Mouse (Mus musculus) CD4-positive, CD25-positive, alpha-beta regulatory T cell, adult 4 months (primary cell): ENCODE measurements around the gene Dnaja1. TPM values are rescaled to one million over a fixed set of nuclear protein-coding genes. Genes with fewer than 3 reads are reported as not detected.
A peak's percentile ranks its signal among the peaks of the same experiment; 100 is the strongest.

Experiments used
- ATAC-seq: one replicate; pipeline ENCODE4 v1.8.0; 2017
- polyA plus RNA-seq, 2 experiments: library from polyadenylated mRNA; unstranded; fragments of 100-300 nt; shearing (Covaris generic); gene quantifications; one replicate each; pipeline ENCODE4 v1.2.1; 2017

Dnaja1 gene
- polyA plus RNA-seq, 2 experiments from 2014 or later = 399 to 683 TPM

DNA sequence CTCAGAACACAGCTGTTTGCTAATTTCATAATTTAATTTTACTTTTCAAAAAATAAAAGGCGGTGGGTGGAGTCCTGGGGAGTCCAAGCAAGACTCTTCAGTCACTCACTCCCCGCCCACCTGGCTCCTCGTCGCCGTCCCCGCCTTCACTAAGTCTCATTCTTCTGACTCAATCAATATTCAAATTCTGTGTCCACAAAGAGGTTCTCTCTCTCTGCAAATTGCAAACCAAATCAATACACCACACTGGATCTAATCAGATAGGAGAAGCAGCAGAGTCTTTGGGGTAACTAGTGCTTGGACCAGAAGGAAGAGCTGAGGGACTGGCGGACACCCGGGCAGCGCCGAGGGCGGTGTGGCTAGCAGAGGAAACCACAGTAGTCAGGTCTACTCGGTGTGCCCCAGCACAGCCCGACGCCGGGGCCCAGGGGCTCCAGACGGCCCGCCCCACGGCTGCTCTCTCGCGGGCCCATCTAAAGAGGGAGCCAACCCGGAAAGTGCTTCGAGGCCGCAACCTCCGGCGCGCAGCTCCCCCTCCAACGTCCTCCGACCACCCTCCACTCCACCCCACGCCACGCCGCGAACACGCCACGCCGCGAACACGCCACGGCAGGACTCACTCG lies 35.3 kb downstream of the Dnaja1 start:
- ATAC-seq = peak; percentile 63

DNA sequence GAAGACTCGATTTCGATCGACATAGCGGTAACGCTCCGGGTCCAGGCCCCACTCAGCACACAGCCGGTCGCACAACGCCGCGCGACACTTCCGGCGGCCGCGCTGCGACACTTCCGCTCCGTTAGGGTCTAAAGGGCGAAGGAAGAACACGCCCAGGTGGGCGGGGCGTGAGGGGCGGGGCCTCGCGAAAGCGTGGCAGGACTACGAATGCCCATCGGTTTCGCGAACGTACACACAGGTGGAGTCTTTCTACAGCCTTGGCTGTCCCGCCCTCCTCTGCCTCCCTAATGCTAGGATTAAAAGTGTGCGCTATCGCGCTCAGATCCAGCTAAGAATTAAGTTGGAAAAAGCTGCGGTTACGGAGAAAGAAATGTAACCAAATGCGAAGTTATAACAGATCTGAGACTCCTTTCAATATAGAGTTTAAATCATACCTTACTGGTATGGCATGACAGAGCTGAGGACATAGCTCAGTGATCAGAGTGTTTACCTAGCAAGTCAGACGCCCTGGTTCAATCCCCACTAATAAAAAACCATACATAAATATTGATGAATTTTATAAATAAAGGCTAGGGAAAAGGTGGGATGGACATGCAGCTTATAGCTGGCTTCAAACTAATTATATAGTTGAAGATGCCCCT lies 36.0 kb downstream of the Dnaja1 start, which contains the start of gene Smu1:
Smu1 (minus strand) TSS at position 144 of the 641 bp plus-strand sequence.
- ATAC-seq = peak; percentile 95

DNA sequence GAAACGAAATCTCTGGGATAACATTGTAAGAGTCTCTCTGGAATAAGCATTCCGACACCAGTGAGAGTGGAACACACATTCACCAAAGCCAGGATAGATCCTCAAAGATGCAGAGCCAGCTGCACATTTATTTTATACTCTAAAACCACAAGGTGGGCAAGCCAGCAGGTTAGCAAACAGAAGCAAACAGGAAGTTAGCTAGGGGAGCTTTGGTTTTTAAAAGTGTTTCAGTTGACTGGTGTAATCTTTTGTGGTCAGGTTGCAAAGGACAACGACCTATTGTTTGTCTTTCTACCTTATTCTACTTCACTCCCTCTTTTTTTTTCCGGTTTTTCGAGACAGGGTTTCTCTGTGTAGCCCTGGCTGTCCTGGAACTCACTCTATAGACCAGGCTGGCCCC lies 37.9 kb downstream of the Dnaja1 start:
- ATAC-seq = no peak

DNA sequence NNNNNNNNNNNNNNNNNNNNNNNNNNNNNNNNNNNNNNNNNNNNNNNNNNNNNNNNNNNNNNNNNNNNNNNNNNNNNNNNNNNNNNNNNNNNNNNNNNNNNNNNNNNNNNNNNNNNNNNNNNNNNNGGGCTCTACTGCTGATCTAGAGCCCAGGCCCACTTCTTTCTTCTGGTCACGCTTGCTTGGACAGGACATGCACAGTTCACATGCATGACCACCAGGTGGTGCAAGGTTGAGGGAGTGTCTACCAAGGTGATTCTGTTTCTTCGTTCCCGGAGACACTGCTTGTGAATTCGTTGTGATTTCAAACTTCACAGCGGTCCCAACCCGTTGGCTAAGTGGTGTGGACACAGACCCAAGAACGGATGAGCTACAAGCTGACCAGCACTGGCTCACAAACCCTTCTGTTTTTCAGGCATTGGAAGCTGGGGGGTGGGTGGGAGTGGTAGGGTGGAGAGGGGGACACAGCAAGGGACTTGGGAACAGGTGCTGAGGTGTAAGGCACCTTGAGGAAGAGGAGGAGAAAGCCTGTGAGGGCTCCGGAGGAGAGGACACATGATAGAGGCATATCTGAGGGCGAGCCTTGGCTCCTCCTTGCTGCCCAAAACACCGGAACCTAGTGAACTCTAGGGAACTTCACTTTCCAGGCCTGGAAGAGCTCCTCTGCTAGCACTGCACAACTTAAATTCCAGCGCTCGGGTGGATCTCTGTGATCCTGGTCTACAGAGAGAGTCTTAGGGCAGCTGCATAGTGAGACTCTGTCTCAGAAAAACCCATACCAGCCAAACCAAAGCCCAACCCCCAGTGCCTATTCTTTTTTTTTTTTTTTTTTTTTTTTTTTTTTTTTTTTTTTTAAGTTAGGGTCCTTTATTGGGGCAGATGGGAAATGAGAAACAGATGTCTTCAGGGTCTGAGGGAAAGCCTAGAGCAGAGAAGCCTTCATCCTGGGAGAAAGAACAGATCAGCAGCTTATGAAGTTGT lies 52.6 kb downstream of the Dnaja1 start:
- ATAC-seq = peak; percentile 69

DNA sequence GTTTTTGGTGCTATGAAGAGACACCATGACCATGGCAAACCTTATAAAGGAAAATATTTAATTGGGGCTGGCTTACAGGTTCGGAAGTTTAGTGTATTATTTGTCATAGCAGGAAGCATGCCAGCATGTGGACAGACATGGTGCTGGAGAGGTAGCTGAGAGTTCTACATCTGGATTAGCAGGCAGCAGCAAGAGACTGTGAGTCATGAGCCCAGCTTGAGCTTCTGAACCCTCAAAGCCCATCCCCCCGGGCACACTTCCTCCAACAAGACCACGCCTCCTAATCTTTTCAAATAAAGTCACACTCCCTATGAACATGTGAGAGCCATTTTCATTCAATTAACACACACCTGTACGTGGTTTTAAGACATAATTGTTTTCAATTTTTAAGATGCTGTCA lies 54.5 kb downstream of the Dnaja1 start:
- no peak for ATAC-seq

DNA sequence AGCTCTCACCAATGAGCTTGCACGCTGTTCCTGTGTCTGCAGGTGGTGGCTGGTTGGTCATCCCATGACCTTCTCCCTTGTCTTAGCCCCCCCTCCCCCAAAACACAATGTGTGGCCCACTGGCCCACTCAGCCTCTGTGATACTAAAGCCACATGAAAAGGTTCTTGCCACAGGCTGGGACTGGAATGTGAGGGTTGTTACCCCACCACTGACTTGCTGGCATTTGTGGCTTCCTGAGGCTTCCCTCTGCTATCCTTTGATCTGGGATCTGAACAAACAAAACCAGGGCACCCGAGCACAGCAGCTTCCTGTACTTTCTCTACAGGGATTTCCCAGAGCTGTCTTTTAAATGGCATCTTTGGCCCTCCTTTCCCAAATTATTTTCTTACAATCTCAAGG lies 55.2 kb downstream of the Dnaja1 start:
- no peak for ATAC-seq

DNA sequence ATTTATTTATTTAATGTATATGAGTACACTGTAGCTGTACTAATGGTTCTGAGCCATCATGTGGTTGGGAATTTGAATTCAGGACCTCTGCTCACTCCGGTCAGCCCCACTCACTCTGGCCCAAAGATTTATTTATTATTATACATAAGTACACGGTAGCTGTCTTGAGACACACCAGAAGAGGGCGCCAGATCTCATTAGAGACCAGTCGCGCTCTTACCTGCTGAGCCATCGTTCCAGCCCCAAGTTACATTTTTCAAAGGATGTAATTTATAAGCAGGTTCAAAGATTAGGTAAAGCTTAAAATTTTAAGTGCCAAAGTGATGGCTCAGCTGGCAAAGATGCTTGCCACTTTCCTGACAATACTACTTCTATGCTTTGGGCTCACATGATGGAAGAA lies 56.7 kb downstream of the Dnaja1 start:
- ATAC-seq = no peak

DNA sequence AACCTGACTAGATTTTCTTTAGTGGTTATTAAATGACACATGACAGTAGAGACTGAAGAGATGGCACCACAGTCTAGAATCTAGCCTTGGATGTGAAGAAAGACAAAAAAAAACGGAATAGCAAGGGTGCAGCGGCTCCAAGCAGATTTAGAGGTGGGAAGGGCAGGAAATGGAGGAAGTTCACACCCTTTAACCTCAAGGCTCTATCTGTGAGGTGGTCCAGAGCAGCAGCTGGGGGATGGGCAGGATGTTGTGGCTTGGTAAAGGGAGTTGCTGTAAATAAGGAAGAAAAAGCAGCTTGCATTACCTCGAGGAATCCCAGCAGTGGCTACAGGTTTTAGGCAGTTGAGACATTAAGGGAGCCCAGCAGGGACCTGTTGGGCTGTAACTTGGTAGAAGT lies 59.2 kb downstream of the Dnaja1 start:
- ATAC-seq = peak; percentile 72

DNA sequence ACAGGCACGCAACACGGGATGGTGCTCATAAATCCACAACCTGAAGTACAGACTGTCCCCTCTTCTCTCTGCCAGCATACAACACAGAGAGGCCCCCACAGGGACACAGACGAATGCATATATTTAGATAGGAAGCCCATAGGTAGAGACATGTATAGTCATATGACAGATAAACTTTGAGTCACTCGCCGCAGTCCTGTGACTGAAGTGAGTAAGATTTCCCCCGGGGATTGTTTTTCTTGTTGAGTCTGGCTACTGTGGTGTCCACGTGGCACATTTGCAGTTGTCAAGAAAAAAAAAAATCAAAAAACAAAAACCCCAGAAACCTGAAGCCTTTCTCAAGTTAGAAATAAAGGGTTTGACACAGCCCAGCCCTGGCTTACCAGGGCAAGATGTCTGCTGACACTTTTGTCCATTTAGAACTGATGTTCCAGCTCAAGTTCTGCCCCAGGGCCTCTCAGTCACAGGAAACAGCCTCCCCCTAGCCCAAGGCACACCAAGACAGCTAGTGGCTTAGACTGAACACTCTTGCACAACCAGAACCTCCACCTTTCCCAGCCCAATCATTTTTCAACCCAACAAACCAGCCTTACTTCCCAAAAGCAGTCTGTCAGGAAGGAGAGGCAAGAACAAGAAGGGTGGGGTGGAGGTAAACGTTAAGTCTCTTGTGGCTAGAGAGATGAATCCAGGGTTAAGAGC lies 60.0 kb downstream of the Dnaja1 start:
- peak; percentile 81 for ATAC-seq

DNA sequence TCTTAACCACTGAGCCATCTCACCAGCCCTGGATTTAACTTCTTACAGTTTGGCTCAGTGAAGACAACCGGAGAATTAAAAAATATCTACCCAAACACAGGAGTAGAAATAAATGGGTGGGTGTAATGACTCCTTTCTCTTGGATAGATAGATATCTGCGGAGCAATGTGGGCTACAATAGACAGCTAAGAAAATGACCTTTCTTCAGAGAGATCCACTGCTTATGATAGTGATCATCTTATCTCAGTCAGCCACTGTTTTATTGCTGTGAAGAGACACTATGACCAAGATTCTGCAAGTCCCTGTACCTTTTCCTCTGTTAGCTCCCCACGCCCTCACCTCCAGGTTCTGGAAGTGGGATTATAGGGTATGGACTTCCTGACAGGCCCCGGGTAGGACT lies 61.1 kb downstream of the Dnaja1 start:
- ATAC-seq = no peak

DNA sequence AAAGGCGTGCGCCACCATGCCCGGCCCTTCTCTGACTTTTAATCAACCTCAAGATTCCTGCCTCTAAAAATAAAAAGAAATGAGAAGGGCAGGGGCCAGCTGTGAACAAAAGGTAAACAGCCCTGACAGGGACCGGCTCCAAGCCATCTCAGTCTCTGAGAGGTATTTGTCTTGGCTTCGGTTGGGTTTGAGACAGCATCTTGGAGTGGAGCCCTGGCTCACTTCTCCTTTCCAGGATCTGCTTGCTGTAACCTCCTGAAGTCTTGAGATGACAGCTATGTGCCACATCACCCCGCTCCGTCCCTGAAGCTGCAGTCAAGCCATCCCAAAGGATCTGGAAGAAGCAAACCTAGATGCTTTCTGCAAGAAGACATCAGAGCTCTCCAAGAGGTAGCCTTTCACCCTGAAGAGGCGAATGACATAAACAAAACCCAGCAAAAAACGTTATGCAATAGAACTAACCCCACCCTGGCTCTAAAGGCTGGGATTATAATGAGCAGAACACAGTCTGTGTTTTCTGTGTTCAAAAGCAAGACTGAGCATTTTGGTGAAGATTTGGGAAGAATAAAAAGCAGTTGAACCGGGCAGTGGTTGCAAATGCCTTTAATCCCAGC lies 62.7 kb downstream of the Dnaja1 start:
- no peak for ATAC-seq

DNA sequence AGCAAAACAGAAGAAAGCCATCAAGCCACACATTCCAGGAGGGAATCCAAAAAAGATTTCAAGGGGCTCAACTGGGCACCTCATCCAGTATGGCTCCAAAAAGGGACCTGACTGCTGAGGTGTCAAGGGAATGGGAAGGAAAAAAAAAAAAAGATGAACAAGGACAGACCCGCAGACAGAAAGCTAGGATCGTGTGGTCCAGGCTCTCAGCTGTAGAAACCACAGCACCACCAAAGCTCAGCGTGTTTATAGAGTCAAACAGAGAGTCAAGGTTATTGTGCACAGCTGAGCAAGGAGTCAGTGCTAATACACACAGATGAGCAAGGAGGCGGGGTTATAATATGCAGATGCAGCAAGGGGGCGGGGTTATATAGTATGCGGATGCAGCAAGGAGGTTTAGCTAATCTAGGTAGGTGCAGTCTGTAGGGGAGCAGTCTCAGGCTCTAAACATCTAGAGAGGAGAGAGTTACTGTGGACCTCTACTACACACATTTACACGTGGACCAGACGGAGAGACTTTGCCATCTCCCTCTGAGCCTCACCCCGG lies 63.7 kb downstream of the Dnaja1 start:
- no peak for ATAC-seq

DNA sequence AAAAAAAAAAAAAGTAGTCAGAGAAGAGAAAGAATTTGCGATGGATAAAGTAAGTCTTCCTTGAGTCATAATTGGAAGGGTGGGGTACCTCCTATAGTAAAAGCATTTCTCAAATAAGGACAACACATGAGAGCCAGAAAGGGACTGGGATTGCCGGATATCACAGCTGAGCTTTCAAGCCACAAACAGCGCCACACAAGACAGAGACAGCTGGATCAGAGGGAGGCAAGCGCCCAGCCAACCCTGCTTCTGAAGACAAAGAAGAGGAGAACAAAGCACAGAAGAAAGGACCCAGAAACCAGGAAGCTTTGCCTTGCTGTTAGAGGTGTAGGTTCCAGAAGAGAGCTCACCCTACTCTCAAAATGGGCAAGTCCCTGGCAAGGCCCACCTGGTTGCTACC lies 64.6 kb downstream of the Dnaja1 start:
- no peak for ATAC-seq

Other genes starting within 250 kb of the Dnaja1 start
- under 1 TPM in 1 of 2 experiments, not detected in 1; 0.15 TPM for gene Tmem215, start 250.0 kb upstream of the Dnaja1 start, polyA plus RNA-seq
- 10 to 100 TPM; 30.5 to 44.1 TPM for gene Aptx, start 19.0 kb upstream of the Dnaja1 start, polyA plus RNA-seq
- 100 to 1,000 TPM; 122 to 123 TPM for gene Smu1, start 35.8 kb downstream of the Dnaja1 start, polyA plus RNA-seq
- gene B4galt1, start 131.9 kb downstream of the Dnaja1 start, polyA plus RNA-seq = 10 to 100 TPM; 52.5 to 61.3 TPM
- not detected for gene Spink4, start 197.9 kb downstream of the Dnaja1 start, polyA plus RNA-seq
- 10 to 100 TPM; 10.0 to 15.8 TPM for gene Bag1, start 226.1 kb downstream of the Dnaja1 start, polyA plus RNA-seq
- 100 to 1,000 TPM; 106 to 129 TPM for gene Chmp5, start 226.3 kb downstream of the Dnaja1 start, polyA plus RNA-seq
- 100 to 1,000 TPM; 123 to 176 TPM for gene Nfx1, start 248.8 kb downstream of the Dnaja1 start, polyA plus RNA-seq